Mouse (Mus musculus) frontal cortex, postnatal 25 days (tissue): Measurements from ENCODE around the gene Stk38.
A peak's percentile ranks its signal among the peaks of the same experiment; 100 is the strongest.

Experiments used
- DNase-seq, 2 experiments: peaks; one replicate each; pipeline ENCODE4 v3.0.0; 2022; ENCODE audit warnings: low spot score in 2 of 2

The Stk38 gene

GRCm38 (mm10) chr17:28954416-28954815 is 53.4 kb downstream of the Stk38 start:
- no peak for DNase-seq

- no peak for DNase-seq
These were observed 54.5 kb downstream of the Stk38 start for GRCm38 (mm10) chr17:28953251-28953650.

- DNase-seq, result peak; percentile 86 to 88
These were observed 55.7 kb downstream of the Stk38 start, which contains the start of gene Kctd20 for GRCm38 (mm10) chr17:28951831-28952799. Kctd20 (plus strand) TSS chr17:28951950.

- no peak for DNase-seq
These were observed 57.0 kb downstream of the Stk38 start for GRCm38 (mm10) chr17:28950751-28951150.

GRCm38 (mm10) chr17:28948661-28949060 is 59.1 kb downstream of the Stk38 start:
- DNase-seq, result no peak

GRCm38 (mm10) chr17:28947011-28947939 is 60.5 kb downstream of the Stk38 start:
- DNase-seq, result no peak

GRCm38 (mm10) chr17:28944481-28944880 is 63.3 kb downstream of the Stk38 start:
- no peak for DNase-seq

- DNase-seq, result no peak
These were observed 64.1 kb downstream of the Stk38 start, which contains the start of gene Pxt1 for GRCm38 (mm10) chr17:28943740-28944139. Pxt1 (minus strand) TSS chr17:28943840.

GRCm38 (mm10) chr17:28942101-28942500 is 65.7 kb downstream of the Stk38 start:
- no peak for DNase-seq

- no peak for DNase-seq
These were observed 66.8 kb downstream of the Stk38 start for GRCm38 (mm10) chr17:28940776-28941555.

GRCm38 (mm10) chr17:28936622-28937345 is 71.0 kb downstream of the Stk38 start:
- DNase-seq, result peak in 1 of 2 experiments; percentile 11

- no peak for DNase-seq
These were observed 71.7 kb downstream of the Stk38 start for GRCm38 (mm10) chr17:28936133-28936532.

GRCm38 (mm10) chr17:28934120-28934916 is 73.5 kb downstream of the Stk38 start:
- no peak for DNase-seq

GRCm38 (mm10) chr17:28932274-28932673 is 75.5 kb downstream of the Stk38 start:
- DNase-seq, result no peak

- DNase-seq, result no peak
These were observed 76.2 kb downstream of the Stk38 start for GRCm38 (mm10) chr17:28931436-28932211.

GRCm38 (mm10) chr17:28930392-28931074 is 77.3 kb downstream of the Stk38 start:
- DNase-seq, result peak in 1 of 2 experiments; percentile 43

GRCm38 (mm10) chr17:28929369-28929768 is 78.4 kb downstream of the Stk38 start:
- DNase-seq, result no peak

- no peak for DNase-seq
These were observed 79.8 kb downstream of the Stk38 start for GRCm38 (mm10) chr17:28928004-28928403.
